In genomic region chr11:88842315-88842975, GRCm38 (mm10) we compare ENCODE assay signal across 22 mouse cellular contexts. TPM values are rescaled to one million over a fixed set of nuclear protein-coding genes. Genes with fewer than 3 reads are reported as not detected.
DNase-seq lines count a peak whose midpoint lies in the region; ATAC-seq and TF ChIP-seq lines count a peak whose summit lies in the region.
"Had no signal": no experiment of that assay in that cellular context is flagged by ENCODE, and none has a peak within 500 bp of the region (broad histone marks: within the 10 kb centered on the region; RNA-seq: fewer than 3 reads in every experiment).

No protein-coding gene starts in this region.

- no peak overlapping the region for H3K9ac ChIP-seq in heart, embryonic 15.5 days
- H3K9ac ChIP-seq in ES-E14 (ENCODE audit: insufficient read depth, low read depth, low read length, poor library complexity, severe bottlenecking), result no peak overlapping the region
- H3K9ac ChIP-seq in intestine, postnatal 0 days (ENCODE audit: low read depth, low read length), result no peak overlapping the region
- H3K9ac ChIP-seq: forebrain, embryonic 13.5 days; forebrain, postnatal 0 days; hindbrain, embryonic 15.5 days had no signal

- WGBS in heart, embryonic 15.5 days, result 93% methylated on average over 13 of the region's 13 CpGs
- 92% methylated on average over 13 of the region's 13 CpGs for whole genome bisulfite sequencing in intestine, postnatal 0 days

- no peak for ATAC-seq in heart, embryonic 15.5 days (replicated peaks; ENCODE audit: insufficient number of reproducible peaks, insufficient read depth, low FRiP score, low read depth)
- no peak for ATAC-seq in intestine, postnatal 0 days
- ATAC-seq: CD4-positive, CD25-positive, alpha-beta regulatory T cell, adult 4 months; forebrain, embryonic 13.5 days; forebrain, postnatal 0 days; inflammation-experienced regulatory T-cells, adult 6 months had no signal

- DNase-seq in gastrocnemius, adult 2 months, result no peak
- DNase-seq in gastrocnemius, postnatal 4 days (ENCODE audit: low spot score in 2 of 2), result no peak
- no peak for DNase-seq in heart, postnatal 10 days
- no peak for DNase-seq in ES-E14 (ENCODE audit: low read depth, low spot score)
- DNase-seq in kidney, postnatal 25 days, result no peak
- DNase-seq: adrenal gland, postnatal 14 days; B cell, adult 2 months; cerebellum, adult 18-20 months; cerebellum, adult 9-11 months; forebrain, postnatal 0 days; gastrocnemius, postnatal 25 days; heart, adult 2 months; kidney, adult 11 months; kidney, adult 9 months had no signal

- no peaks in the 10 kb centered on the region for H3K27me3 ChIP-seq in heart, embryonic 15.5 days
- H3K27me3 ChIP-seq in intestine, postnatal 0 days (replicated peaks; ENCODE audit: control insufficient read depth, insufficient read depth, low read length), result no peaks in the 10 kb centered on the region
- H3K27me3 ChIP-seq: forebrain, embryonic 13.5 days; hindbrain, embryonic 15.5 days had no signal

- no peak overlapping the region for H3K4me3 ChIP-seq in gastrocnemius, adult 2 months
- H3K4me3 ChIP-seq in heart, embryonic 15.5 days, result no peak overlapping the region
- no peak overlapping the region; a peak in 1 of 4 replicates for H3K4me3 ChIP-seq in ES-E14 (ENCODE audit: insufficient read depth in 1 of 2, low read depth in 1 of 2, low read length in 2 of 2, poor library complexity in 1 of 2, severe bottlenecking in 1 of 2)
- no peak overlapping the region for H3K4me3 ChIP-seq in intestine, postnatal 0 days (ENCODE audit: low read depth, low read length)
- H3K4me3 ChIP-seq: embryonic facial prominence, embryonic 10.5 days; forebrain, embryonic 13.5 days; heart, adult 2 months; hindbrain, embryonic 15.5 days had no signal

- in situ Hi-C loops in ES-E14 (cut with MboI; ENCODE audit: low sequenced_read_pairs in 2 of 2, unreplicated experiment in 2 of 2), result no loop called here

- no peaks in the 10 kb centered on the region for H3K9me3 ChIP-seq in heart, embryonic 15.5 days (replicated peaks)
- no peaks in the 10 kb centered on the region for H3K9me3 ChIP-seq in ES-E14 (ENCODE audit: control insufficient read depth, insufficient read depth, low read depth, low read length)
- H3K9me3 ChIP-seq in intestine, postnatal 0 days (ENCODE audit: control insufficient read depth), result no peaks in the 10 kb centered on the region
- H3K9me3 ChIP-seq: embryonic facial prominence, embryonic 10.5 days; forebrain, embryonic 13.5 days; hindbrain, embryonic 15.5 days had no signal

- H3K36me3 ChIP-seq in heart, embryonic 15.5 days, result peaks cover 27% of the 10 kb centered on the region
- H3K36me3 ChIP-seq in ES-E14 (ENCODE audit: control insufficient read depth, insufficient read depth, low read length, poor library complexity, severe bottlenecking), result peaks cover 70% of the 10 kb centered on the region
- peaks cover 51% of the 10 kb centered on the region for H3K36me3 ChIP-seq in intestine, postnatal 0 days (ENCODE audit: control insufficient read depth, insufficient read depth)

- peak overlapping the region; percentile 85 for H3K27ac ChIP-seq in gastrocnemius, adult 2 months
- peak overlapping the region; percentile 91 for H3K27ac ChIP-seq in heart, embryonic 15.5 days
- H3K27ac ChIP-seq in ES-E14 (ENCODE audit: insufficient read depth, low read depth, low read length, poor library complexity, severe bottlenecking), result no peak overlapping the region
- H3K27ac ChIP-seq in intestine, postnatal 0 days (ENCODE audit: low read depth, low read length), result no peak overlapping the region
- H3K27ac ChIP-seq: embryonic facial prominence, embryonic 10.5 days; forebrain, embryonic 13.5 days; hindbrain, embryonic 15.5 days; kidney, postnatal 0 days had no signal

- intact Hi-C loops in gastrocnemius, adult 2 months (cut with DNase I), result no loop called here
- intact Hi-C loops in heart, postnatal 10 days (cut with DNase I), result no loop called here

- H3K4me2 ChIP-seq in heart, embryonic 15.5 days, result no peak overlapping the region
- no peak overlapping the region for H3K4me2 ChIP-seq in intestine, postnatal 0 days (replicated peaks; ENCODE audit: low read depth)
- H3K4me2 ChIP-seq: forebrain, embryonic 13.5 days; hindbrain, embryonic 15.5 days had no signal

- H3K4me1 ChIP-seq in heart, embryonic 15.5 days (replicated peaks), result peaks cover 59% of the 10 kb centered on the region
- peaks cover under 1 to 28% of the 10 kb centered on the region in 2 experiments; a peak in 3 of 4 replicates for H3K4me1 ChIP-seq in ES-E14 (ENCODE audit: control insufficient read depth in 2 of 2, insufficient read depth in 2 of 2, low read length in 2 of 2, poor library complexity in 1 of 2)
- no peaks in the 10 kb centered on the region for H3K4me1 ChIP-seq in intestine, postnatal 0 days (replicated peaks; ENCODE audit: control insufficient read depth, insufficient read depth, low read length)

- no peak for TF ChIP-seq CTCF in gastrocnemius, adult 2 months (IDR thresholded peaks at IDR 0.05)
- no peak for TF ChIP-seq CTCF in intestine, postnatal 0 days (IDR thresholded peaks at IDR 0.05; ENCODE audit: low read depth)

TF ChIP-seq in ES-E14, 5 proteins besides CTCF, POLR2A, EP300 and RAD21:
- peak; percentile 68 for TF ChIP-seq ZNF384 (IDR thresholded peaks at IDR 0.05; ENCODE audit: low read depth, low read length)
- TF ChIP-seq CHD2 (IDR thresholded peaks at IDR 0.05; ENCODE audit: low read depth, low read length), result no peak
TF ChIP-seq in ES-E14: peak in this region for 1.

RNA-seq across cellular contexts. Expression of gene Akap1, which starts 21.9 kb away (rescaled TPM):
- total RNA-seq in gastrocnemius, adult 2 months (2021), result 10 to 100 TPM; 62.5 to 93.2 TPM
- 10 to 100 TPM; 85.1 to 86.5 TPM for total RNA-seq in gastrocnemius, postnatal 4 days (2021)
- 44.2 and 45.8 TPM in 2 replicates for polyA plus RNA-seq in heart, embryonic 15.5 days (2015; fragmentation: Nextera tagmentation; extraction: Ambion mirVana)
- total RNA-seq in heart, postnatal 10 days (2021), result 100 to 1,000 TPM; 110 to 122 TPM
- 184 and 262 TPM in 2 replicates for total RNA-seq in ES-E14 (2012; rRNA removed)
- 12.3 and 12.4 TPM in 2 replicates for polyA plus RNA-seq in intestine, postnatal 0 days (2015; fragmentation: Nextera tagmentation; extraction: Ambion mirVana)

Comparison
In these comparisons a context has a peak if more than half of its experiments do, and no peak if none do; other contexts are left out.
1. H3K27ac ChIP-seq: peak in gastrocnemius, adult 2 months (single experiment) and heart, embryonic 15.5 days (single experiment); none in ES-E14 (single experiment) and intestine, postnatal 0 days (single experiment).